Mouse (Mus musculus): Measurements from ENCODE around the gene S100a16. TPM values are rescaled to one million over a fixed set of nuclear protein-coding genes. Genes with fewer than 3 reads are reported as not detected.

Gene S100a16
- polyA plus RNA-seq, 1 experiment: 210 TPM

GRCm38 (mm10) chr3:90493831-90494540 lies 43.1 kb upstream of the S100a16 start:
- TF ChIP-seq MYOD1 (IDR thresholded peaks at IDR 0.05; ENCODE audit: control insufficient read depth in 1 of 3, insufficient read length in 2 of 3, low read depth in 2 of 3) (no peak), TCF3 (IDR thresholded peaks at IDR 0.05; ENCODE audit: insufficient read length, low read depth) (no peak), USF1 (IDR thresholded peaks at IDR 0.05; ENCODE audit: low read depth) (no peak), REST (IDR thresholded peaks at IDR 0.05; ENCODE audit: insufficient read depth, insufficient read length) (no peak), CEBPB (IDR thresholded peaks at IDR 0.05; ENCODE audit: insufficient read depth, poor library complexity, severe bottlenecking) (no peak), MAX (IDR thresholded peaks at IDR 0.05; ENCODE audit: low read depth) (no peak), POLR2A (IDR thresholded peaks at IDR 0.05; ENCODE audit: insufficient read length, low read depth) (no peak), SRF (IDR thresholded peaks at IDR 0.05; ENCODE audit: control insufficient read depth, insufficient read length, low read depth) (no peak), E2F4 (IDR thresholded peaks at IDR 0.05; ENCODE audit: insufficient read depth) (no peak), POLR2AphosphoS2 (IDR thresholded peaks at IDR 0.05; ENCODE audit: insufficient read length, low read depth) (no peak), TCF12 (IDR thresholded peaks at IDR 0.05; ENCODE audit: insufficient read depth, poor library complexity, severe bottlenecking) (no peak), MYOG (IDR thresholded peaks at IDR 0.05; ENCODE audit: control insufficient read depth in 1 of 3, insufficient read depth in 1 of 3, insufficient read length in 2 of 3, low read depth in 2 of 3) (no peak)
- H3K27me3 ChIP-seq (ENCODE audit: control insufficient read depth, insufficient read depth, insufficient read length): no peaks in the 10 kb centered on the region
- no peak overlapping the region for H3K4me3 ChIP-seq
- peaks cover 11% of the 10 kb centered on the region for H3K79me2 ChIP-seq (ENCODE audit: control insufficient read depth, insufficient read depth)
- H3ac ChIP-seq (ENCODE audit: control insufficient read depth, insufficient read length): no peak overlapping the region
- no peak overlapping the region for H3K4me2 ChIP-seq (ENCODE audit: low read depth)
- peaks cover 29% of the 10 kb centered on the region for H3K36me3 ChIP-seq (ENCODE audit: control insufficient read depth, insufficient read depth)

- TF ChIP-seq TCF3 (IDR thresholded peaks at IDR 0.05; ENCODE audit: insufficient read length, low read depth) (no peak), MYOD1 (IDR thresholded peaks at IDR 0.05; ENCODE audit: control insufficient read depth in 1 of 3, insufficient read length in 2 of 3, low read depth in 2 of 3) (no peak), MAX (IDR thresholded peaks at IDR 0.05; ENCODE audit: low read depth) (no peak), TCF12 (IDR thresholded peaks at IDR 0.05; ENCODE audit: insufficient read depth, poor library complexity, severe bottlenecking) (no peak), USF1 (IDR thresholded peaks at IDR 0.05; ENCODE audit: low read depth) (no peak), REST (IDR thresholded peaks at IDR 0.05; ENCODE audit: insufficient read depth, insufficient read length) (no peak), POLR2AphosphoS2 (IDR thresholded peaks at IDR 0.05; ENCODE audit: insufficient read length, low read depth) (peak; percentile 70), SRF (IDR thresholded peaks at IDR 0.05; ENCODE audit: control insufficient read depth, insufficient read length, low read depth) (no peak), POLR2A (IDR thresholded peaks at IDR 0.05; ENCODE audit: insufficient read length, low read depth) (peak; percentile 17)
- H3K4me3 ChIP-seq: no peak overlapping the region
- H3K36me3 ChIP-seq (ENCODE audit: control insufficient read depth, insufficient read depth): peaks cover 37% of the 10 kb centered on the region
- no peaks in the 10 kb centered on the region for H3K27me3 ChIP-seq (ENCODE audit: control insufficient read depth, insufficient read depth, insufficient read length)
- no peak overlapping the region for H3ac ChIP-seq (ENCODE audit: control insufficient read depth, insufficient read length)
- no peaks in the 10 kb centered on the region for H3K79me2 ChIP-seq (ENCODE audit: control insufficient read depth, insufficient read depth)
- H3K4me2 ChIP-seq (ENCODE audit: low read depth): no peak overlapping the region
Observed at GRCm38 (mm10) chr3:90495850-90496525, 41.1 kb upstream of the S100a16 start.

- peaks cover 53% of the 10 kb centered on the region for H3K36me3 ChIP-seq (ENCODE audit: control insufficient read depth, insufficient read depth)
- no peak for TF ChIP-seq CEBPB (IDR thresholded peaks at IDR 0.05; ENCODE audit: insufficient read depth, poor library complexity, severe bottlenecking)
- no peak for TF ChIP-seq POLR2A (IDR thresholded peaks at IDR 0.05; ENCODE audit: insufficient read length, low read depth)
- TF ChIP-seq MYOG (IDR thresholded peaks at IDR 0.05; ENCODE audit: control insufficient read depth in 1 of 3, insufficient read depth in 1 of 3, insufficient read length in 2 of 3, low read depth in 2 of 3): no peak
- TF ChIP-seq REST (IDR thresholded peaks at IDR 0.05; ENCODE audit: insufficient read depth, insufficient read length): no peak
- no peak for TF ChIP-seq TCF3 (IDR thresholded peaks at IDR 0.05; ENCODE audit: insufficient read length, low read depth)
- no peak for TF ChIP-seq E2F4 (IDR thresholded peaks at IDR 0.05; ENCODE audit: insufficient read depth)
- no peak for TF ChIP-seq SRF (IDR thresholded peaks at IDR 0.05; ENCODE audit: control insufficient read depth, insufficient read length, low read depth)
- TF ChIP-seq TCF12 (IDR thresholded peaks at IDR 0.05; ENCODE audit: insufficient read depth, poor library complexity, severe bottlenecking): no peak
- no peak for TF ChIP-seq MYOD1 (IDR thresholded peaks at IDR 0.05; ENCODE audit: control insufficient read depth in 1 of 3, insufficient read length in 2 of 3, low read depth in 2 of 3)
- no peak for TF ChIP-seq MAX (IDR thresholded peaks at IDR 0.05; ENCODE audit: low read depth)
- no peak for TF ChIP-seq USF1 (IDR thresholded peaks at IDR 0.05; ENCODE audit: low read depth)
- TF ChIP-seq POLR2AphosphoS2 (IDR thresholded peaks at IDR 0.05; ENCODE audit: insufficient read length, low read depth): no peak
- no peak overlapping the region for H3K4me2 ChIP-seq (ENCODE audit: low read depth)
- no peaks in the 10 kb centered on the region for H3K79me2 ChIP-seq (ENCODE audit: control insufficient read depth, insufficient read depth)
- H3K4me3 ChIP-seq: no peak overlapping the region
- H3ac ChIP-seq (ENCODE audit: control insufficient read depth, insufficient read length): no peak overlapping the region
- no peaks in the 10 kb centered on the region for H3K27me3 ChIP-seq (ENCODE audit: control insufficient read depth, insufficient read depth, insufficient read length)
Observed at GRCm38 (mm10) chr3:90497597-90497996, 39.5 kb upstream of the S100a16 start.

- no peak overlapping the region for H3K4me3 ChIP-seq
- no peaks in the 10 kb centered on the region for H3K27me3 ChIP-seq (ENCODE audit: control insufficient read depth, insufficient read depth, insufficient read length)
- H3ac ChIP-seq (ENCODE audit: control insufficient read depth, insufficient read length): no peak overlapping the region
- no peak for TF ChIP-seq SRF (IDR thresholded peaks at IDR 0.05; ENCODE audit: control insufficient read depth, insufficient read length, low read depth)
- no peak for TF ChIP-seq TCF12 (IDR thresholded peaks at IDR 0.05; ENCODE audit: insufficient read depth, poor library complexity, severe bottlenecking)
- TF ChIP-seq CEBPB (IDR thresholded peaks at IDR 0.05; ENCODE audit: insufficient read depth, poor library complexity, severe bottlenecking): no peak
- TF ChIP-seq REST (IDR thresholded peaks at IDR 0.05; ENCODE audit: insufficient read depth, insufficient read length): no peak
- no peak for TF ChIP-seq TCF3 (IDR thresholded peaks at IDR 0.05; ENCODE audit: insufficient read length, low read depth)
- no peak for TF ChIP-seq POLR2A (IDR thresholded peaks at IDR 0.05; ENCODE audit: insufficient read length, low read depth)
- no peak for TF ChIP-seq MYOG (IDR thresholded peaks at IDR 0.05; ENCODE audit: control insufficient read depth in 1 of 3, insufficient read depth in 1 of 3, insufficient read length in 2 of 3, low read depth in 2 of 3)
- no peak for TF ChIP-seq USF1 (IDR thresholded peaks at IDR 0.05; ENCODE audit: low read depth)
- no peak for TF ChIP-seq MYOD1 (IDR thresholded peaks at IDR 0.05; ENCODE audit: control insufficient read depth in 1 of 3, insufficient read length in 2 of 3, low read depth in 2 of 3)
- no peak for TF ChIP-seq POLR2AphosphoS2 (IDR thresholded peaks at IDR 0.05; ENCODE audit: insufficient read length, low read depth)
- no peak for TF ChIP-seq MAX (IDR thresholded peaks at IDR 0.05; ENCODE audit: low read depth)
- no peak for TF ChIP-seq E2F4 (IDR thresholded peaks at IDR 0.05; ENCODE audit: insufficient read depth)
- H3K4me2 ChIP-seq (ENCODE audit: low read depth): no peak overlapping the region
- H3K79me2 ChIP-seq (ENCODE audit: control insufficient read depth, insufficient read depth): peaks cover 55% of the 10 kb centered on the region
- peaks cover 84% of the 10 kb centered on the region for H3K36me3 ChIP-seq (ENCODE audit: control insufficient read depth, insufficient read depth)
Observed at GRCm38 (mm10) chr3:90503444-90503843, 33.6 kb upstream of the S100a16 start.

Measured in myocyte (in vitro differentiated cells).